Mouse (Mus musculus) forebrain, embryonic 15.5 days (tissue): ENCODE data around the gene March10. TPM values are rescaled to one million over a fixed set of nuclear protein-coding genes. Genes with fewer than 3 reads are reported as not detected.

Source experiments
- ATAC-seq: fragments of 200-750 bp; cut with Nextera tagmentation; replicated peaks from 2 replicates; pipeline ENCODE4 v1.8.0; 2017; ENCODE audit warnings: mild to moderate bottlenecking, moderate TSS enrichment, moderate library complexity
- H3K27ac ChIP-seq: fragments of 300-500 bp; sonication (generic); replicated peaks from 2 replicates; pipeline ENCODE4 v1.5.1; 2015; ENCODE audit warnings: mild to moderate bottlenecking, inconsistent platforms
- H3K27me3 ChIP-seq: fragments of 300-500 bp; sonication (generic); 2 replicates; pipeline ENCODE4 v1.6.1; 2015; ENCODE audit warnings: inconsistent platforms
- H3K36me3 ChIP-seq: fragments of 300-500 bp; sonication (generic); 2 replicates; pipeline ENCODE4 v1.6.1; 2015; ENCODE audit warnings: mild to moderate bottlenecking, inconsistent platforms
- H3K4me1 ChIP-seq: fragments of 300-500 bp; sonication (generic); 2 replicates; pipeline ENCODE4 v1.6.1; 2015; ENCODE audit warnings: inconsistent platforms
- H3K4me2 ChIP-seq: fragments of 300-500 bp; sonication (generic); replicated peaks from 2 replicates; pipeline ENCODE4 v1.6.1; 2015; ENCODE audit warnings: mild to moderate bottlenecking, inconsistent platforms
- H3K4me3 ChIP-seq: fragments of 300-500 bp; sonication (generic); 2 replicates; pipeline ENCODE4 v1.5.1; 2015; ENCODE audit warnings: mild to moderate bottlenecking, inconsistent platforms
- H3K9ac ChIP-seq: fragments of 300-500 bp; sonication (generic); replicated peaks from 2 replicates; pipeline ENCODE4 v1.6.1; 2015; ENCODE audit warnings: mild to moderate bottlenecking, inconsistent platforms
- H3K9me3 ChIP-seq: fragments of 300-500 bp; sonication (generic); 2 replicates; pipeline ENCODE4 v1.6.1; 2016; ENCODE audit warnings: inconsistent platforms
- WGBS: fragments of 180-500 bp; shearing (Covaris S2); methylation state at CpG from one replicate; pipeline ENCODE4 v1.1.7; 2015; ENCODE audit warnings: mixed read lengths; 5-methylcytosine and 5-hydroxymethylcytosine counted together
- polyA plus RNA-seq: library from polyadenylated mRNA; unstranded; fragments of >200 nt; fragmentation: Nextera tagmentation; extraction: Ambion mirVana; gene quantifications from 2 replicates; pipeline ENCODE4 v1.2.1, GENCODE M21; 2015

Gene March10
- polyA plus RNA-seq, 1 experiment from 2014 or later = 0.34 TPM

DNA sequence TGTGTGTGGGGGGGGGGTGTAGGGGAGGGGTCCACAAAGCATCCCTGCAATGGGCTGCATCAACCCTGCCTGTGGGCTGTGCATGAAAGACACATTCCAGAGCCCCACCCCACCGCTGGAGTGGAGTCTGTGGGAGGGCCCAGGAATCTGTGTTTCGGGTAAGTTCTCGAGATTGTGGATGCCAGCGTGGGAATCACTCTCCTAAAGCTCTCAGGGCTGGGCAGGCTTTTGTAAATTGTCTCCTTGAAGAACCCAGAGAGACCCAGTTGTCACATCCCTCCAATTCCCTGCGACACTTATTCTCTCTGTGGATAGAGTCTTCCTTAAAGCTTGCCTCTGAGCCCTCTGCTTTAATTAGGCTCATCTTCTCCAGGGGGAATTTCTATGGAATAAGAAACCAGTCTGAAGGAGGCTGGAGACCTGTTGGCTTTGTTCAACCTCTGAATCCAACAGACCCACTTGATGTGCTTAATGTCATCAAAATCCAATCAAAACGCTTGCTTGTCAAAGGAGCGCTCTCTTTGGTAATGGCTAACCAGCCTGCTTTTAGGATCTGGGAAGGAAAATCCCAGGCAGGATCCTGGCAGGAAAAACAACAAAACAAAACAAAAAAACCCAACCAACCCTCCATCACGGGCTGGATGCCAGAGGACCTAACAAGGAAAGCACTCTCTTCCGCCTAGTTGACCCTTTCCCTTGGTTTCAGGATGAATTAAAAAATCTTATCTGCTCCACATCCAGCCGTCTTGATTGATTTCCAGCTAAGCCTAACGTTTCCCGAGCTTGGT is 92.7 kb downstream of the March10 start:
- WGBS = 11% methylated on average over 12 of the region's 12 CpGs
- no peaks in the 10 kb centered on the region for H3K9me3 ChIP-seq

DNA sequence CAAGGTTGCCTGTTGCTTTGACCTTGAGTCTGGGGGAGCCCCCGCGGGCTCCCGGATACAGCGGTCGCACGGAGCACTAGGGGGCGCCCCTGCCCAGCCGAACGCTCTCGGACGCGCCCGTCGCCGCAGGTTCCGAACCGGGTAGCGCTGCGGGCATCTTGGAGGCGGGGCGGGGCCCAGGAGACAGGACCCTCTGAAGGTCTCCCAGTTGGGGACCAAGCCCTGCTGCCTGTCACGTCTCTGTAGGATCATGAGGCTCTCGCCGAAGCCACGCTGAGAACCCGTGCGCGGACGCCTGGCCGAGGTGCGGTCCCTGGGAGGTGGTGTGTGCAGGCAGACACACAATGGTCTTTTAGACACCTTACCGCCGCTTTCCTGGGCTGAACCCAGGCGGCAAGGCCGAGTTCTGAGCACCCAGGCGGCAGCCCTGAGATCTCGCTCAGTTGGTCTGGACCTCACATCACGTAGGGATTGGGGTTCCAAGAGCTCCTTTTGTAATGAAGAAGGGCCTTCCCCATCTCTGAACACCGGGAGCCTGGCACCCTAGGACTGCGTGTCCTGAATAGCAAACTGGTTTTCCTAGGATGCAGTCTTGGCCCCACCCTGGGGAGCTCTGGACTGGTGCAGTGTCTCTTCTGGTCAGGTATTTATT is 93.5 kb downstream of the March10 start:
- peak; percentile 88 for ATAC-seq

More for the DNA sequence above, 92.7 kb downstream of the March10 start:
- Histone ChIP-seq H3K4me3 (peak overlapping the region; percentile 54), H3K36me3 (no peaks in the 10 kb centered on the region), H3K4me1 (peaks cover 30% of the 10 kb centered on the region), H3K4me2 (peak overlapping the region; percentile 58), H3K27me3 (no peaks in the 10 kb centered on the region), H3K27ac (peak overlapping the region; percentile 76), H3K9ac (peak overlapping the region; percentile 70)
- peak; percentile 73 for ATAC-seq

DNA sequence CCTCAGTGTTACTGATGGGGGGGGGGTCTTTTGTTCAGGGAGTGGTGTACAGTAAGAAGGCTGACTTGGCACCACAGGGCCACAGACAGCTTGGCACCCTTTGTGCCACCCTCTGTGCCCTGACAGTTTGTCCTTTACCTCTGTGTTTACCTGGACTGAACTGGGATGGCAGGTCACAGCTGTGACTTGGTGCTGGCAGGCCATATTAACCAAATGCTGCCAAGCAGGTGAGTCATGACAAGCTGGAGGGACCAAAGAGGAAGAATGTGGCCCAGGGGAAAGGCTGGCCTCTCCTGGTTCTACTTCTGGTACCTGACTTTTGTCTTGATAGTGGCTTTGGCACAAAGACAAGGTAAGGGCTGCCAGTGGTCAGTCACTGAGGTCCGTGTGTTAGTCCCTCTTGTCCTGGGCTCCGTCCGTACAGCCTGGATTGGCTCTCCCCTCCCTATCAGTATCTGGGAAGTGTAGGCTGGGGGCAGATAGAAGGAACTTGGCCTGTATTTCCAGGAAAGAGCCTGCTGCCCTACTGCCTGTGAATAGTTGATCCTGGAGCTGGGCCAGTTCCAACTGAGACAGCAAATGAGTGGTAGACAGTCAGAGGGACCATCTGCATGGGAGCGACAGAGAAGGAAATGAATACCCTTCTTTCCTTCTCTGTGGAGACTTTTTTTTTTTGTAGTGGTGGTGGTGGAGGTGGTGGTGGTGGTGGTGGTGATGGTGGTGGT is 94.3 kb downstream of the March10 start:
- no peak for ATAC-seq
- Histone ChIP-seq H3K4me3 (no peak overlapping the region), H3K9me3 (no peaks in the 10 kb centered on the region), H3K9ac (no peak overlapping the region), H3K4me2 (no peak overlapping the region), H3K4me1 (peaks cover 30% of the 10 kb centered on the region), H3K36me3 (no peaks in the 10 kb centered on the region), H3K27me3 (no peaks in the 10 kb centered on the region), H3K27ac (no peak overlapping the region)
- WGBS = 77% methylated on average over 4 of the region's 4 CpGs

More for the DNA sequence above, 93.5 kb downstream of the March10 start:
- Histone ChIP-seq H3K9ac (peak overlapping the region; percentile 70), H3K27ac (peak overlapping the region; percentile 76), H3K9me3 (no peaks in the 10 kb centered on the region), H3K4me1 (peaks cover 30% of the 10 kb centered on the region), H3K36me3 (no peaks in the 10 kb centered on the region), H3K4me3 (peak overlapping the region; percentile 54), H3K4me2 (peak overlapping the region; percentile 58), H3K27me3 (no peaks in the 10 kb centered on the region)
- under 1% methylated on average over 40 of the region's 40 CpGs for WGBS

DNA sequence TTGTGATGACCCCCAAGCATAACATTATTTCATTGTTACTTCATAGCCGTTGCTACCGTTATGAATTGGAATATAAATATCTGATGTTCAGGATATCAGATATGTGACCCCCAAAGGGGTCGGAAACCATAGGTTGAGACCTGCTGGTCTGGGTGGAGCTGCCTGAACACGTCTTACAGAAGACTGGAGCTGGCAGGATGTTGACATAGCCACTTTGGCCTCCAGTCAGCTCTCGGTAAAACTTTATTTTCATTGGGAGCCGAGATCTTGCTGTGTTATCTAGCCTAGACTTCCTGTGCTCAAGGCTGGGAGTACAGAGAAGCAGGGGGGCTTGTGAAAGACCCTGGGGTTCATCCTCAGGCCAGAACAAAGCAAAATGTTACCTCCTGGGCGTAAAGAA is 100.2 kb downstream of the March10 start:
- Histone ChIP-seq H3K27me3 (no peaks in the 10 kb centered on the region), H3K4me1 (peaks cover 6% of the 10 kb centered on the region), H3K9me3 (no peaks in the 10 kb centered on the region), H3K36me3 (no peaks in the 10 kb centered on the region), H3K27ac (no peak overlapping the region), H3K4me3 (no peak overlapping the region), H3K9ac (no peak overlapping the region), H3K4me2 (no peak overlapping the region)
- 88% methylated on average over 7 of the region's 7 CpGs for WGBS
- no peak for ATAC-seq

DNA sequence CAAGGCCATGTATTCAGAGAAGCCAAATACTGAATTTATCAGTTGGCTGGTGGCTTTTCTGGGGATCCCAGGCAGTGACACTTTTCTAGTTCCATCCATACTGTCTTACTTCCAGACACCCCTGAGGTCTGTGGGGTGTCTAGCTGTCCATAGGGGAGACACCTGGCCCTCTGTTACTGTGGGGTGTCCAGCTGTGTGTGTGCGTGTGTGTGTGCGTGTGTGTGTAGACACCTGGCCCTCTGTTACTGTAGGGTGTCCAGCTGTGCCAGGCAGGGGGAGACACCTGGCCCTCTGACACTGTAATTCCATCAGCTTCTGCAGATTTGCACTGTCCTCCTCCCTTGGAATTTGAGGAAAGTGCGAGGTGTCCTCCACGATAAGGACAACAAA is 102.6 kb downstream of the March10 start:
- Histone ChIP-seq H3K9me3 (no peaks in the 10 kb centered on the region), H3K27ac (no peak overlapping the region), H3K4me2 (no peak overlapping the region), H3K4me1 (peaks cover 6% of the 10 kb centered on the region), H3K27me3 (no peaks in the 10 kb centered on the region), H3K36me3 (no peaks in the 10 kb centered on the region), H3K4me3 (no peak overlapping the region), H3K9ac (no peak overlapping the region)
- WGBS = 91% methylated on average over 4 of the region's 4 CpGs
- no peak for ATAC-seq

DNA sequence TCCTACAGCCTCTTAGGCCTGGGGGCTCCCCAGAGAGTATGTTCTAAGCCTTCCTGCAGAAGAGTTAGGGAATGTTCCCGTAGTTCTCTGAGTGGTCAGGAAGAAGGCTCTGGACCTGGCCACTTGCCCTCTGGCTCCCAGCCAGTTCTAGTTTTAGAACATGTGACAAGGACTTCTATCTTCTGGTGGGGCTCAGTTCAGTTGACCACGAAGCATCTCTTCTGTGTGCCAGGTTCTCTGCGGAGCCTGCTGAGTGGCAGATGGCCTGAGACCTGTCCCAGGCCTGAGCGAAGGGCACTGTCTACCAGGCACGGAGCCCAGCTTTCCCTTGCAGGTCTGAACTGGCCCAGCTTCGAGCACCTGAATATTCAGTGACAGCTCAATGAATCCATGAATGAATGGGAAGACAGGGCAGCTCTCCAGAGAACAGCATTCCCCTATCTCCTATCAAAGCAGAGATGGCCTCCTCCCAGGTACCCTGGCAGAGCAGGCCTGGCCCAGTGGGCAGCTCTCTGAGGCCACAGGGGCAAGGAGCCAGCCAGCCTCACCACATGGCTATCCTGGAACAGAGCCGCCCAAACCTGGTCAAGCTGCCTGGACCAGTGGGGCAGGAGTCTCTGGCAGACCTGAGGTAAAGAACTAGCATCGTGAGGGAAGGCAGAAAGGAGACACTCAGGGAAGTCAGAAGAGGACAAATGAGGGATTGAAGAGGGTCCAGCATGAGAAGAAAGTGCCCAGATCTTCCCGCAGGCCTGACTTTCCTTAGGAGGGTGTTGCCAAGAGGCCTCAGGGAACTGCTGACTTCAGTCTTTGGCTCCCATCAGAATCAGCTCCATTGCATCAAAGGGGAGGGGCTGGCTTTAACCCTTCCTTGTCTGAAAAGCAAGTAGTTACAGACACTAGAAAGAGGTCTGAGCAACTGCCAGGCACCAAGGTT is 103.3 kb downstream of the March10 start:
- ATAC-seq = no peak
- 52% methylated on average over 9 of the region's 9 CpGs for WGBS
- no peak overlapping the region for H3K9ac ChIP-seq
- H3K9me3 ChIP-seq = no peaks in the 10 kb centered on the region
- no peak overlapping the region for H3K4me2 ChIP-seq
- no peak overlapping the region for H3K27ac ChIP-seq
- H3K27me3 ChIP-seq = no peaks in the 10 kb centered on the region
- H3K36me3 ChIP-seq = no peaks in the 10 kb centered on the region
- peaks cover 6% of the 10 kb centered on the region for H3K4me1 ChIP-seq
- no peak overlapping the region for H3K4me3 ChIP-seq

DNA sequence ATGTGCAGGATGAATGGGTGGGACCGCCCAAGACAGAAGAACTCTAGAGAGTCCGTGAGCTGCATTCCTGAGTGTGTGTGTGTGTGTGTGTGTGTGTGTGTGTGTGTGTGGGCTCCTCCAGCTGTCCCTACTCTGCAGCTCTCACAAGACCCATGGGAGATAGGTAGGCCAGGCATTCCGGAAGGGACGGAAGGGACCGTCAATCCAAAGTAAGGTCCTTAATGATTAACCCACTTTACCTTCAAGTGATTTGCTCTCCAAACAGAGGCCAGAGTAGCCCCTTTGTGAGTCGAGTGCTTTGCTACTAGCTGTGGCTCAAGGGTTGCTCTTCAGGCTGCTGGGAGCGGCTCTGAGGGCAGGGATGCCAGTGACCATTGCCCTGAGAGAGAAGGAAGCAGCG is 104.4 kb downstream of the March10 start:
- Histone ChIP-seq H3K27ac (no peak overlapping the region), H3K9ac (no peak overlapping the region), H3K36me3 (no peaks in the 10 kb centered on the region), H3K4me2 (no peak overlapping the region), H3K27me3 (no peaks in the 10 kb centered on the region), H3K9me3 (no peaks in the 10 kb centered on the region), H3K4me1 (peaks cover 6% of the 10 kb centered on the region), H3K4me3 (no peak overlapping the region)
- no peak for ATAC-seq
- whole genome bisulfite sequencing = 72% methylated on average over 8 of the region's 8 CpGs

DNA sequence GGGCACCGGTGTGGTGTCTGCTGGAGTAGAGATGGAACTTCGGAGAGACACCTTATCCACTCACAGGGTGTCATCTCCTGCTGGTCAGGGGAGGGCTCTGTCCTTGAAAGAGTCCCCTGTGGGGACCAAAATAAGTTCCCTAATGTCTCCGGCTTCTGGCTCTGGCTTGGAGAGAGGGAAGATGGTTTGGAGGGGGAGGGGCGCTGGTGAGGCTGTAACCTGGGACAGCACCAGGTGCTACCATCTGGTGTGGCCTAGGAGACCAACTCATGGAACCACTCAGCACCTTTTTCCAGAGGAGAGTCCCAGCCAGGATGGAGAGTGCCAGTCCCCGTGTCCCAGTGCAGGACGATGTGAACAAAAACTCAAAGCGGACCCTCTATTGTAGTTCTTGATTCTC is 105.9 kb downstream of the March10 start:
- no peak overlapping the region for H3K9ac ChIP-seq
- H3K27ac ChIP-seq = no peak overlapping the region
- peaks cover 6% of the 10 kb centered on the region for H3K4me1 ChIP-seq
- WGBS = 94% methylated on average over 7 of the region's 7 CpGs
- no peak overlapping the region for H3K4me2 ChIP-seq
- H3K9me3 ChIP-seq = no peaks in the 10 kb centered on the region
- H3K27me3 ChIP-seq = no peaks in the 10 kb centered on the region
- no peaks in the 10 kb centered on the region for H3K36me3 ChIP-seq
- H3K4me3 ChIP-seq = no peak overlapping the region
- ATAC-seq = no peak

DNA sequence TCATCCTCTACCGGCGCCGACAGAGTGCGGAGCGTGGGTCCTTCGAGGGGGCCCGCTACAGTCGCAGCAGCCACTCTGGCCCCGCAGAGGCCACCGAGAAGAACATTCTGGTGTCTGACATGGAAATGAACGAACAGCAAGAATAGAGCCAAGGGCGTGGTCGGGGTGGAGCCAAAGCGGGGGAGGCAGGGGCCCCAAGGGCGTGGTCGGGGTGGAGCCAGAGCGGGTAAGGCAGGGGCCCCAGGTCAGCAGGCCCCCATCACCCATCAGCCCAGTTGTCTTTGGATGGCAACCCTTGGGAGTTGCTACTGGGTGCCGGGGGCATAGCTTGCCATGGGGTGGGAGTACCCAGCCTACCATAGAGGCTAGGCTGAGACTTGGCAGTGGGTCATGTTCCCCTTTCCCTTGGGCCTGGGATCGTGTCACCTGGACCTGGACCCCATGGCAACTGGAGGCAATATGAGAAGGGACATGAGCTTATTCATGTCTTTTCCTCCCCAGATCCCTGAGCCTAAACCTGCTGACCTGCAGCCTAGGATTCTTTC is 106.7 kb downstream of the March10 start:
- Histone ChIP-seq H3K36me3 (no peaks in the 10 kb centered on the region), H3K4me2 (no peak overlapping the region), H3K9ac (no peak overlapping the region), H3K27me3 (no peaks in the 10 kb centered on the region), H3K4me1 (peaks cover 6% of the 10 kb centered on the region), H3K4me3 (no peak overlapping the region), H3K9me3 (no peaks in the 10 kb centered on the region), H3K27ac (no peak overlapping the region)
- WGBS = 90% methylated on average over 19 of the region's 19 CpGs
- no peak for ATAC-seq

DNA sequence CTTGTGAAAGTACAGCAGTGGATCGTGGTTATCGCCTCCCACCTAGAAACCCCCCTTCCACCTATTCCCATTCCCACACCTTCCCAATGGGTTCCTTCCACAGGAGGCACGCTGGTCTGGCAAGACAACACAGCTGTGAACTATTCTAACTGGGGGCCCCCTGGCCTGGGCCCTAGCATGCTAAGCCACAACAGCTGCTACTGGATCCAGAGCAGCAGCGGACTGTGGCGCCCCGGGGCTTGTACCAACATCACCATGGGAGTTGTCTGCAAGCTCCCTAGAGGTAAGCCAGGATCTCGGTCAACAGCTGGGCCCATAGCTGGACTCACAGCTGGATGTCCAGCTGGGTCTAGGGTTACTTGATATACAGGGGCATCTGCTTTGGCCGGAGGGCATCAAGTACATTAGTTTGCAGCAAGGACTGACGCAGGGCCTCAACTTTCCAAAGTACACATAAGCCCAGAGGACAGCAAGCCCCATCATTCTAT is 108.0 kb downstream of the March10 start:
- Histone ChIP-seq H3K4me2 (no peak overlapping the region), H3K4me1 (peaks cover 5% of the 10 kb centered on the region), H3K27me3 (no peaks in the 10 kb centered on the region), H3K9ac (no peak overlapping the region), H3K36me3 (no peaks in the 10 kb centered on the region), H3K9me3 (no peaks in the 10 kb centered on the region), H3K4me3 (no peak overlapping the region), H3K27ac (no peak overlapping the region)
- ATAC-seq = no peak
- WGBS = 90% methylated on average over 9 of the region's 9 CpGs
